Mouse (Mus musculus) limb, embryonic 13.5 days (tissue): ENCODE measurements around the gene Cftr. TPM values are rescaled to one million over a fixed set of nuclear protein-coding genes. Genes with fewer than 3 reads are reported as not detected.
A peak's percentile ranks its signal among the peaks of the same experiment; 100 is the strongest.

Experiments
- ATAC-seq: fragments of 200-750 bp; cut with Nextera tagmentation; 2 replicates; pipeline ENCODE4 v1.8.0; 2017; ENCODE audit warnings: low read depth, moderate number of reproducible peaks, moderate TSS enrichment; ENCODE audit not compliant: low FRiP score
- H3K27ac ChIP-seq: fragments of 300-500 bp; sonication (generic); 2 replicates; pipeline ENCODE4 v1.5.1; 2015; ENCODE audit warnings: inconsistent platforms, mild to moderate bottlenecking, moderate library complexity
- H3K27me3 ChIP-seq: fragments of 300-500 bp; sonication (generic); 2 replicates; pipeline ENCODE4 v1.6.1; 2015; ENCODE audit warnings: mild to moderate bottlenecking, inconsistent platforms
- H3K36me3 ChIP-seq: fragments of 300-500 bp; sonication (generic); 2 replicates; pipeline ENCODE4 v1.6.1; 2015; ENCODE audit warnings: inconsistent platforms, mild to moderate bottlenecking, moderate library complexity
- H3K4me1 ChIP-seq: fragments of 300-500 bp; sonication (generic); 2 replicates; pipeline ENCODE4 v1.6.1; 2015; ENCODE audit warnings: inconsistent platforms
- H3K4me2 ChIP-seq: fragments of 300-500 bp; sonication (generic); replicated peaks from 2 replicates; pipeline ENCODE4 v1.6.1; 2015; ENCODE audit warnings: inconsistent platforms, mild to moderate bottlenecking, moderate library complexity
- H3K4me3 ChIP-seq: fragments of 300-500 bp; sonication (generic); 2 replicates; pipeline ENCODE4 v1.5.1; 2015; ENCODE audit warnings: moderate library complexity, mild to moderate bottlenecking, inconsistent platforms
- H3K9ac ChIP-seq: fragments of 300-500 bp; sonication (generic); 2 replicates; pipeline ENCODE4 v1.6.1; 2015; ENCODE audit warnings: mild to moderate bottlenecking, inconsistent platforms
- H3K9me3 ChIP-seq: fragments of 300-500 bp; sonication (generic); 2 replicates; pipeline ENCODE4 v1.6.1; 2016; ENCODE audit warnings: inconsistent platforms
- WGBS: fragments of 180-500 bp; shearing (Covaris S2); methylation state at CpG from one replicate; pipeline ENCODE4 v1.1.7; 2015; 5-methylcytosine and 5-hydroxymethylcytosine counted together
- polyA plus RNA-seq: library from polyadenylated mRNA; unstranded; fragments of >200 nt; fragmentation: Nextera tagmentation; extraction: Ambion mirVana; gene quantifications from 2 replicates; pipeline ENCODE4 v1.2.1, GENCODE M21; 2015

Gene Cftr
- polyA plus RNA-seq = 0.42 and 0.45 TPM in 2 replicates

- Histone ChIP-seq H3K4me2 (peak within 1 kb of the TSS; percentile 81), H3K4me3 (peak within 1 kb of the TSS; percentile 53), H3K27me3 (peaks cover 10% of the 10 kb centered on the region), H3K9me3 (no peaks in the 10 kb centered on the region), H3K36me3 (no peaks in the 10 kb centered on the region), H3K9ac (peak within 1 kb of the TSS; percentile 68), H3K27ac (no peak within 1 kb of the TSS), H3K4me1 (no peaks in the 10 kb centered on the region)
- WGBS = 2% methylated on average over 44 of the region's 45 CpGs
- ATAC-seq = peak; percentile 81
Measured at GRCm38 (mm10) chr6:18170311-18170922, at the start of gene Cftr. Gene Cftr, plus strand, starts transcription at chr6:18170687.

- H3K27me3 ChIP-seq = no peaks in the 10 kb centered on the region
- H3K4me1 ChIP-seq = no peaks in the 10 kb centered on the region
- H3K4me2 ChIP-seq = no peak overlapping the region
- H3K9ac ChIP-seq = no peak overlapping the region
- 88% methylated on average over 2 of the region's 2 CpGs for WGBS
- ATAC-seq = no peak
- no peaks in the 10 kb centered on the region for H3K9me3 ChIP-seq
- H3K27ac ChIP-seq = no peak overlapping the region
- H3K4me3 ChIP-seq = no peak overlapping the region
- H3K36me3 ChIP-seq = no peaks in the 10 kb centered on the region
Measured at GRCm38 (mm10) chr6:18127206-18127983, 43.1 kb upstream of the Cftr start.

- H3K27ac ChIP-seq = no peak overlapping the region
- H3K9ac ChIP-seq = no peak overlapping the region
- 84% methylated on average over 4 of the region's 4 CpGs for WGBS
- no peaks in the 10 kb centered on the region for H3K27me3 ChIP-seq
- no peak overlapping the region for H3K4me3 ChIP-seq
- H3K4me1 ChIP-seq = no peaks in the 10 kb centered on the region
- no peak overlapping the region for H3K4me2 ChIP-seq
- ATAC-seq = no peak
- no peaks in the 10 kb centered on the region for H3K9me3 ChIP-seq
- H3K36me3 ChIP-seq = no peaks in the 10 kb centered on the region
Measured at GRCm38 (mm10) chr6:18128059-18128458, 42.4 kb upstream of the Cftr start.

GRCm38 (mm10) chr6:18135246-18135645 lies 35.2 kb upstream of the Cftr start:
- H3K9ac ChIP-seq = no peak overlapping the region
- H3K27me3 ChIP-seq = no peaks in the 10 kb centered on the region
- WGBS = 34% methylated on average over 1 of the region's 1 CpGs
- H3K4me1 ChIP-seq = no peaks in the 10 kb centered on the region
- no peak overlapping the region for H3K27ac ChIP-seq
- H3K4me3 ChIP-seq = no peak overlapping the region
- no peaks in the 10 kb centered on the region for H3K36me3 ChIP-seq
- ATAC-seq = no peak
- no peaks in the 10 kb centered on the region for H3K9me3 ChIP-seq
- no peak overlapping the region for H3K4me2 ChIP-seq

- no peak overlapping the region for H3K9ac ChIP-seq
- no peak overlapping the region for H3K4me3 ChIP-seq
- H3K4me2 ChIP-seq = no peak overlapping the region
- H3K27ac ChIP-seq = no peak overlapping the region
- 79% methylated on average over 4 of the region's 4 CpGs for WGBS
- H3K36me3 ChIP-seq = no peaks in the 10 kb centered on the region
- H3K27me3 ChIP-seq = no peaks in the 10 kb centered on the region
- no peak for ATAC-seq
- H3K4me1 ChIP-seq = no peaks in the 10 kb centered on the region
- H3K9me3 ChIP-seq = no peaks in the 10 kb centered on the region
Measured at GRCm38 (mm10) chr6:18153031-18153430, 17.5 kb upstream of the Cftr start.

GRCm38 (mm10) chr6:18169618-18170017 lies 869 bp upstream of the Cftr start:
- WGBS = 78% methylated on average over 1 of the region's 1 CpGs
- peak overlapping the region; percentile 53; the same call in 1 of the 2 replicates for H3K4me3 ChIP-seq
- peak overlapping the region; percentile 81 for H3K4me2 ChIP-seq
- ATAC-seq = no peak
- peaks cover 10% of the 10 kb centered on the region for H3K27me3 ChIP-seq
- H3K4me1 ChIP-seq = no peaks in the 10 kb centered on the region
- no peaks in the 10 kb centered on the region for H3K36me3 ChIP-seq
- H3K27ac ChIP-seq = no peak overlapping the region
- no peak overlapping the region for H3K9ac ChIP-seq
- H3K9me3 ChIP-seq = no peaks in the 10 kb centered on the region

- no peaks in the 10 kb centered on the region for H3K9me3 ChIP-seq
- ATAC-seq = no peak
- H3K4me2 ChIP-seq = no peak overlapping the region
- H3K9ac ChIP-seq = no peak overlapping the region
- H3K4me1 ChIP-seq = no peaks in the 10 kb centered on the region
- no peak overlapping the region for H3K4me3 ChIP-seq
- H3K36me3 ChIP-seq = no peaks in the 10 kb centered on the region
- 65% methylated on average over 8 of the region's 8 CpGs for WGBS
- H3K27me3 ChIP-seq = peaks cover 10% of the 10 kb centered on the region
- no peak overlapping the region for H3K27ac ChIP-seq
Measured at GRCm38 (mm10) chr6:18171614-18172013, 1.1 kb downstream of the Cftr start.

- no peak overlapping the region for H3K9ac ChIP-seq
- H3K4me2 ChIP-seq = no peak overlapping the region
- no peak overlapping the region for H3K27ac ChIP-seq
- no peaks in the 10 kb centered on the region for H3K4me1 ChIP-seq
- WGBS = 56% methylated on average over 2 of the region's 2 CpGs
- no peak overlapping the region for H3K4me3 ChIP-seq
- no peaks in the 10 kb centered on the region for H3K36me3 ChIP-seq
- no peaks in the 10 kb centered on the region for H3K9me3 ChIP-seq
- no peak for ATAC-seq
- H3K27me3 ChIP-seq = no peaks in the 10 kb centered on the region
Measured at GRCm38 (mm10) chr6:18177509-18177908, 7.0 kb downstream of the Cftr start.

- 69% methylated on average over 3 of the region's 3 CpGs for WGBS
- no peaks in the 10 kb centered on the region for H3K9me3 ChIP-seq
- H3K36me3 ChIP-seq = no peaks in the 10 kb centered on the region
- no peaks in the 10 kb centered on the region for H3K4me1 ChIP-seq
- no peaks in the 10 kb centered on the region for H3K27me3 ChIP-seq
- ATAC-seq = no peak
- no peak overlapping the region for H3K27ac ChIP-seq
- H3K4me3 ChIP-seq = no peak overlapping the region
- no peak overlapping the region for H3K4me2 ChIP-seq
- no peak overlapping the region for H3K9ac ChIP-seq
Measured at GRCm38 (mm10) chr6:18180665-18181064, 10.2 kb downstream of the Cftr start.

- no peaks in the 10 kb centered on the region for H3K36me3 ChIP-seq
- no peak for ATAC-seq
- H3K27me3 ChIP-seq = no peaks in the 10 kb centered on the region
- no peak overlapping the region for H3K27ac ChIP-seq
- H3K9ac ChIP-seq = no peak overlapping the region
- H3K9me3 ChIP-seq = no peaks in the 10 kb centered on the region
- no peak overlapping the region for H3K4me2 ChIP-seq
- H3K4me3 ChIP-seq = no peak overlapping the region
- no peaks in the 10 kb centered on the region for H3K4me1 ChIP-seq
Measured at GRCm38 (mm10) chr6:18182903-18183302, 12.4 kb downstream of the Cftr start.

- no peak overlapping the region for H3K27ac ChIP-seq
- H3K4me1 ChIP-seq = no peaks in the 10 kb centered on the region
- no peak overlapping the region for H3K4me3 ChIP-seq
- no peaks in the 10 kb centered on the region for H3K36me3 ChIP-seq
- no peak overlapping the region for H3K4me2 ChIP-seq
- no peak overlapping the region for H3K9ac ChIP-seq
- no peaks in the 10 kb centered on the region for H3K9me3 ChIP-seq
- H3K27me3 ChIP-seq = no peaks in the 10 kb centered on the region
- no peak for ATAC-seq
- 82% methylated on average over 1 of the region's 1 CpGs for WGBS
Measured at GRCm38 (mm10) chr6:18220691-18221090, 50.2 kb downstream of the Cftr start.

- H3K9ac ChIP-seq = no peak overlapping the region
- H3K27ac ChIP-seq = no peak overlapping the region
- H3K9me3 ChIP-seq = no peaks in the 10 kb centered on the region
- H3K4me2 ChIP-seq = no peak overlapping the region
- no peaks in the 10 kb centered on the region for H3K27me3 ChIP-seq
- no peak overlapping the region for H3K4me3 ChIP-seq
- 93% methylated on average over 4 of the region's 4 CpGs for WGBS
- no peaks in the 10 kb centered on the region for H3K4me1 ChIP-seq
- no peaks in the 10 kb centered on the region for H3K36me3 ChIP-seq
- no peak for ATAC-seq
Measured at GRCm38 (mm10) chr6:18223206-18223605, 52.7 kb downstream of the Cftr start.

- H3K4me1 ChIP-seq = no peaks in the 10 kb centered on the region
- H3K4me2 ChIP-seq = no peak overlapping the region
- no peaks in the 10 kb centered on the region for H3K36me3 ChIP-seq
- no peak overlapping the region for H3K4me3 ChIP-seq
- H3K27ac ChIP-seq = no peak overlapping the region
- H3K9me3 ChIP-seq = no peaks in the 10 kb centered on the region
- H3K9ac ChIP-seq = no peak overlapping the region
- WGBS = 7% methylated on average over 3 of the region's 3 CpGs
- no peak for ATAC-seq
- H3K27me3 ChIP-seq = no peaks in the 10 kb centered on the region
Measured at GRCm38 (mm10) chr6:18225157-18225556, 54.7 kb downstream of the Cftr start.
